Mouse (Mus musculus) embryo, embryonic 9.5 days (tissue): Measurements from ENCODE around the gene Olfr822.
"Not testable (repeated sequence)": the region's sequence is repeated elsewhere in the genome, so short reads cannot be mapped to it uniquely, and the experiment has no call there.

Experiments
- DNase-seq: peaks from one replicate; pipeline ENCODE4 v3.0.0-alpha.2; 2017; ENCODE audit errors: extremely low spot score

Olfr822 gene

GRCm38 (mm10) chr10:130070910-130071309, at the start of gene Olfr822:
Olfr822 (plus strand) TSS chr10:130071210.
- DNase-seq: no peak

- DNase-seq: no peak
Measured at GRCm38 (mm10) chr10:130030048-130030447, 41.0 kb upstream of the Olfr822 start, which contains the start of gene Olfr821. Olfr821 (plus strand) TSS chr10:130030348.

- DNase-seq: no peak
Measured at GRCm38 (mm10) chr10:130037096-130037495, 33.9 kb upstream of the Olfr822 start.

DNA sequence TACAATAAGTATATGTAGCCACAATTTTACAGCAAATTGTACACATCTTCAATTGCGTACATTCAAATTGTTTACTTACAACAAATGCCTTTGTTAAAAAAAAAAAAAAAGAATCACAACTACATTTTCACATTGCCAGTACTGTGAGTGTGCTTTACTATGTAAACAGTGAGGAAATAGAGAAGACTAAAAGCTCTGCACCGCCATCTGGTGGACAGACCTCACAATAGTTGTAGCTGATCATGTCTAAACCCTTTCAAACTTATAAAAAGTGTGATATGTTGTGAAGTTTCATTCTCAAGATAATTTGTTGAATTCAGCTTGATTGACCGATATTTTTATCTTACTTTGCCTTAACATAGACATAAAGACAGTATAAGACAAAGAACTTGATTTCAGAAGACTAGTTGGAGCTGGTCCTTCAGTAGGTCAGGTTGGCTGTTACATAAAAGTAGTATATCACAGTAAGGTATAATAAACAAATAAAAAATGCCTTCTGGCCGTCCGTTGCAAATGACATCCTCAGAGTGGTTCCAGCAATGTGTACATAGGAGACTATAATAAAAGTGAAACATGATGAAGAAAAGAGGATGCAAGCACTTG, 21.9 kb downstream of the Olfr822 start:
- peak; percentile 37 for DNase-seq

GRCm38 (mm10) chr10:130096104-130096503, 25.1 kb downstream of the Olfr822 start:
- no peak for DNase-seq

DNA sequence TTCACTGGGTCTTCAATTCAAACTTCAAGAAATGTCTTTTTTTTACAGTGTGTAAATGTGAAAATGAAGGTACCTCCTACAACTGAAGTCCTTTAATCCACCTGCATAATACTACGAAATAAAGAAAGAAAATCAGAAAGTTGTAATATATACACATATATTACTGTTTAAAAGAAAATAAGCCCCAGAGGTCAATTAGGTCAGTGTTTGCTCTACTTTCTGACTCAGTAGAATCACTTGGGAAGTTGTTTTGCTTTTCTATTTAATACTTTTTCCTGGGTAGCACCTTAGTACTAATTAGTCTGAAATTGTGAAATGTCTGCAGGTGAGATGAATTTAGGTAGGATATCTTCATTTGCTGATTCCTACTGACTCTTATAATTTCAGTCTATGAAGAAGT, 44.3 kb downstream of the Olfr822 start, which contains the start of gene Olfr823:
TSS of gene Olfr823 (minus strand) at position 101 of the 400 bp plus-strand sequence.
- not testable (repeated sequence) for DNase-seq

GRCm38 (mm10) chr10:130116045-130116444, 45.0 kb downstream of the Olfr822 start:
- not testable (repeated sequence) for DNase-seq
